Mouse (Mus musculus): ENCODE measurements around the gene Trpc6. TPM values are rescaled to one million over a fixed set of nuclear protein-coding genes. Genes with fewer than 3 reads are reported as not detected.

Trpc6 gene
- polyA plus RNA-seq, 1 experiment = 0.08 TPM

DNA sequence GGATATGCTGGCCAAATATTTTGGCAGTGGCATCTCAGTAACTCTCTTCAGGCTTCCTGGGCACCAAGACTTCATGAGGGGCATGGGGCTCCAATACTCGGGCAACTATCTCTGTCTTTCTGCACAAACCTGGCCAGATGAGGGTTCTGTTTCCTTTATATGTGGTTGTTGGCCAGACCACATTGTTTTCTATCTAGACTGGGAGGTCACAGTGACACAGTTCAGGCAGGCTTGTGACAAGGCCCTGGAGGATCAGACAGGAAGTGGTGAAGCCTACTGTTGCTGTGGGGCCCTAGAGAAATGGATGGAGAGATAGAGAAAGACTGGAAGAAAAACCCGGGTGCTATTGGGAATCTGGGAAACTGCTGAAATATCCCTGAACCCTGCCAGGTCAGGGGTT is 149.2 kb downstream of the Trpc6 start:
- WGBS = 6% methylated on average over 2 of the region's 2 CpGs
- TF ChIP-seq POLR2A (IDR thresholded peaks at IDR 0.05; ENCODE audit: control insufficient read depth, extremely low read depth, insufficient read depth, low read length, poor library complexity) (no peak), CTCF (IDR thresholded peaks at IDR 0.05; ENCODE audit: borderline replicate concordance, control insufficient read depth, extremely low read depth, insufficient read depth, low read length, poor library complexity) (no peak)
- no peaks in the 10 kb centered on the region for H3K4me1 ChIP-seq (replicated peaks; ENCODE audit: control insufficient read depth, insufficient read depth, low read length)

GRCm38 (mm10) chr9:8700669-8701068 is 156.7 kb downstream of the Trpc6 start:
- no peaks in the 10 kb centered on the region for H3K27me3 ChIP-seq (ENCODE audit: control insufficient read depth, insufficient read depth, low read length)
- 36% methylated on average over 5 of the region's 5 CpGs for WGBS
- H3K36me3 ChIP-seq (ENCODE audit: control insufficient read depth, insufficient read depth, low read length) = no peaks in the 10 kb centered on the region

More for the DNA sequence above, 149.2 kb downstream of the Trpc6 start:
- Histone ChIP-seq H3K27ac (ENCODE audit: control insufficient read depth, insufficient read depth, low read length) (no peak overlapping the region), H3K36me3 (ENCODE audit: control insufficient read depth, insufficient read depth, low read length) (no peaks in the 10 kb centered on the region), H3K27me3 (ENCODE audit: control insufficient read depth, insufficient read depth, low read length) (no peaks in the 10 kb centered on the region), H3K4me3 (ENCODE audit: control insufficient read depth, insufficient read depth, low read length) (no peak overlapping the region)
- DNase-seq = no peak

DNA sequence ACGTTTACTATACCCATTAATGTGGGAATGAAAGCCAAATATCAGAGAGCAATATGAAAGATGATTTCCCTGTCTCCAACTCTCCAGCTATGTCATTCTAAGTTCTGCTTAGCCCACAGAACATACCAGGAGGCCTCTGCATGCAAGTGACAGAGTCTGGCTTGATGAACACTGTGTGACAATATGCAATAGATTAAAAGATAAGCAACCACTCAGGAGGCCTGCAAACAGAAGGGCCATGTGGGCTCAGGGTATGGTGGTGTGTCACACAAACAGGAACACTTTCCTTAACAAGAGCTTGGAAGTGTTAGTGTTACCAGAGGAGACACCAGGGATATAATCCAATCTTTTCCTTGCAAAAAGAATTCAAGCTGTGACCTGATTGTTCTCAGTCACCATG is 159.6 kb downstream of the Trpc6 start:
- Histone ChIP-seq H3K36me3 (ENCODE audit: control insufficient read depth, insufficient read depth, low read length) (no peaks in the 10 kb centered on the region), H3K4me3 (ENCODE audit: control insufficient read depth, insufficient read depth, low read length) (no peak overlapping the region), H3K27ac (ENCODE audit: control insufficient read depth, insufficient read depth, low read length) (no peak overlapping the region), H3K27me3 (ENCODE audit: control insufficient read depth, insufficient read depth, low read length) (no peaks in the 10 kb centered on the region), H3K4me1 (replicated peaks; ENCODE audit: control insufficient read depth, insufficient read depth, low read length) (no peaks in the 10 kb centered on the region)
- WGBS = 89% methylated on average over 1 of the region's 1 CpGs
- TF ChIP-seq CTCF (IDR thresholded peaks at IDR 0.05; ENCODE audit: borderline replicate concordance, control insufficient read depth, extremely low read depth, insufficient read depth, low read length, poor library complexity) (no peak), POLR2A (IDR thresholded peaks at IDR 0.05; ENCODE audit: control insufficient read depth, extremely low read depth, insufficient read depth, low read length, poor library complexity) (no peak)
- DNase-seq = no peak

More at GRCm38 (mm10) chr9:8700669-8701068, 156.7 kb downstream of the Trpc6 start:
- no peak overlapping the region for H3K4me3 ChIP-seq (ENCODE audit: control insufficient read depth, insufficient read depth, low read length)
- no peaks in the 10 kb centered on the region for H3K4me1 ChIP-seq (replicated peaks; ENCODE audit: control insufficient read depth, insufficient read depth, low read length)
- DNase-seq = peak; percentile 25
- no peak overlapping the region for H3K27ac ChIP-seq (ENCODE audit: control insufficient read depth, insufficient read depth, low read length)
- TF ChIP-seq CTCF (IDR thresholded peaks at IDR 0.05; ENCODE audit: borderline replicate concordance, control insufficient read depth, extremely low read depth, insufficient read depth, low read length, poor library complexity) = no peak
- no peak for TF ChIP-seq POLR2A (IDR thresholded peaks at IDR 0.05; ENCODE audit: control insufficient read depth, extremely low read depth, insufficient read depth, low read length, poor library complexity)

- Histone ChIP-seq H3K4me3 (ENCODE audit: control insufficient read depth, insufficient read depth, low read length) (no peak overlapping the region), H3K27me3 (ENCODE audit: control insufficient read depth, insufficient read depth, low read length) (no peaks in the 10 kb centered on the region), H3K36me3 (ENCODE audit: control insufficient read depth, insufficient read depth, low read length) (no peaks in the 10 kb centered on the region), H3K27ac (ENCODE audit: control insufficient read depth, insufficient read depth, low read length) (no peak overlapping the region), H3K4me1 (replicated peaks; ENCODE audit: control insufficient read depth, insufficient read depth, low read length) (no peaks in the 10 kb centered on the region)
- TF ChIP-seq CTCF (IDR thresholded peaks at IDR 0.05; ENCODE audit: borderline replicate concordance, control insufficient read depth, extremely low read depth, insufficient read depth, low read length, poor library complexity) (no peak), POLR2A (IDR thresholded peaks at IDR 0.05; ENCODE audit: control insufficient read depth, extremely low read depth, insufficient read depth, low read length, poor library complexity) (no peak)
- 74% methylated on average over 5 of the region's 5 CpGs for WGBS
- no peak for DNase-seq
Observed at GRCm38 (mm10) chr9:8703956-8704355, 160.0 kb downstream of the Trpc6 start.

GRCm38 (mm10) chr9:8710052-8710739 is 166.3 kb downstream of the Trpc6 start:
- 76% methylated on average over 3 of the region's 3 CpGs for WGBS
- Histone ChIP-seq H3K4me1 (replicated peaks; ENCODE audit: control insufficient read depth, insufficient read depth, low read length) (no peaks in the 10 kb centered on the region), H3K27ac (ENCODE audit: control insufficient read depth, insufficient read depth, low read length) (no peak overlapping the region), H3K36me3 (ENCODE audit: control insufficient read depth, insufficient read depth, low read length) (no peaks in the 10 kb centered on the region), H3K4me3 (ENCODE audit: control insufficient read depth, insufficient read depth, low read length) (no peak overlapping the region), H3K27me3 (ENCODE audit: control insufficient read depth, insufficient read depth, low read length) (no peaks in the 10 kb centered on the region)
- no peak for TF ChIP-seq CTCF (IDR thresholded peaks at IDR 0.05; ENCODE audit: borderline replicate concordance, control insufficient read depth, extremely low read depth, insufficient read depth, low read length, poor library complexity)
- TF ChIP-seq POLR2A (IDR thresholded peaks at IDR 0.05; ENCODE audit: control insufficient read depth, extremely low read depth, insufficient read depth, low read length, poor library complexity) = no peak
- no peak for DNase-seq

DNA sequence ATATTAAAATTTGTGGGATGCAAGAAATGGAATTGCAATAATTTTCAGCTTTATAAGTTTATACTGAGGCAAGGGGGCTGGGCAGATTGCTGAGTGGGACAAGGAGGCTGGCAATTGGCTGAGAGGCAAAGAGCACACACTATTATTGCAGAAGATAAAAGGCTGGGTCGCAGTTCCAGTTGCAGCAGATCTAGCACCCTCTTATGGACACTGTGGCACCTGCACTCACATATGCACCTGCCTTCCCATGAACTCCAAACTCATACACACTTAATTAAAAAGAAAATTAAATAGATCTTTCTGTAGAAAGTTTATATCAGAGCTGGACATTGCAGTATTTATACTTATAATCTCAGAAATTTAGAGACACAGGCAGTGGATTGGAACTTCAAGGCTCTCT is 175.1 kb downstream of the Trpc6 start:
- TF ChIP-seq CTCF (IDR thresholded peaks at IDR 0.05; ENCODE audit: borderline replicate concordance, control insufficient read depth, extremely low read depth, insufficient read depth, low read length, poor library complexity) = no peak
- no peak for DNase-seq
- WGBS = 61% methylated on average over 1 of the region's 1 CpGs
- H3K36me3 ChIP-seq (ENCODE audit: control insufficient read depth, insufficient read depth, low read length) = no peaks in the 10 kb centered on the region
- no peaks in the 10 kb centered on the region for H3K4me1 ChIP-seq (replicated peaks; ENCODE audit: control insufficient read depth, insufficient read depth, low read length)
- no peak overlapping the region for H3K27ac ChIP-seq (ENCODE audit: control insufficient read depth, insufficient read depth, low read length)
- H3K4me3 ChIP-seq (ENCODE audit: control insufficient read depth, insufficient read depth, low read length) = no peak overlapping the region
- H3K27me3 ChIP-seq (ENCODE audit: control insufficient read depth, insufficient read depth, low read length) = no peaks in the 10 kb centered on the region

- Histone ChIP-seq H3K4me1 (replicated peaks; ENCODE audit: control insufficient read depth, insufficient read depth, low read length) (no peaks in the 10 kb centered on the region), H3K4me3 (ENCODE audit: control insufficient read depth, insufficient read depth, low read length) (no peak overlapping the region), H3K27ac (ENCODE audit: control insufficient read depth, insufficient read depth, low read length) (no peak overlapping the region), H3K27me3 (ENCODE audit: control insufficient read depth, insufficient read depth, low read length) (no peaks in the 10 kb centered on the region), H3K36me3 (ENCODE audit: control insufficient read depth, insufficient read depth, low read length) (no peaks in the 10 kb centered on the region)
- WGBS = 92% methylated on average over 3 of the region's 3 CpGs
- TF ChIP-seq CTCF (IDR thresholded peaks at IDR 0.05; ENCODE audit: borderline replicate concordance, control insufficient read depth, extremely low read depth, insufficient read depth, low read length, poor library complexity) = no peak
- TF ChIP-seq POLR2A (IDR thresholded peaks at IDR 0.05; ENCODE audit: control insufficient read depth, extremely low read depth, insufficient read depth, low read length, poor library complexity) = no peak
- no peak for DNase-seq
Observed at GRCm38 (mm10) chr9:8729056-8729455, 185.1 kb downstream of the Trpc6 start.

Measured in thymus, adult 2 months (tissue).